Mouse (Mus musculus) intestine, embryonic 15.5 days (tissue): ENCODE results near the gene Adpgk. TPM values are rescaled to one million over a fixed set of nuclear protein-coding genes. Genes with fewer than 3 reads are reported as not detected.
A peak's percentile ranks its signal among the peaks of the same experiment; 100 is the strongest.

Experiments used
- ATAC-seq: fragments of 200-750 bp; cut with Nextera tagmentation; 2 replicates; pipeline ENCODE4 v1.8.0; 2017; ENCODE audit warnings: moderate TSS enrichment, moderate library complexity
- H3K27ac ChIP-seq: fragments of 300-500 bp; sonication (generic); 2 replicates; pipeline ENCODE4 v1.5.1; 2015; ENCODE audit warnings: mild to moderate bottlenecking, inconsistent platforms
- H3K27me3 ChIP-seq: fragments of 300-500 bp; sonication (generic); replicated peaks from 2 replicates; pipeline ENCODE4 v1.6.1; 2015; ENCODE audit warnings: inconsistent platforms
- H3K36me3 ChIP-seq: fragments of 300-500 bp; sonication (generic); 2 replicates; pipeline ENCODE4 v1.6.1; 2015; ENCODE audit warnings: inconsistent platforms
- H3K4me1 ChIP-seq: fragments of 300-500 bp; sonication (generic); replicated peaks from 2 replicates; pipeline ENCODE4 v1.6.1; 2015; ENCODE audit warnings: inconsistent platforms
- H3K4me2 ChIP-seq: fragments of 300-500 bp; sonication (generic); replicated peaks from 2 replicates; pipeline ENCODE4 v1.6.1; 2015; ENCODE audit warnings: mild to moderate bottlenecking, inconsistent platforms
- H3K4me3 ChIP-seq: fragments of 300-500 bp; sonication (generic); replicated peaks from 2 replicates; pipeline ENCODE4 v1.5.1; 2015; ENCODE audit warnings: inconsistent platforms
- H3K9ac ChIP-seq: fragments of 300-500 bp; sonication (generic); 2 replicates; pipeline ENCODE4 v1.6.1; 2015; ENCODE audit warnings: inconsistent platforms
- H3K9me3 ChIP-seq: fragments of 300-500 bp; sonication (generic); 2 replicates; pipeline ENCODE4 v1.6.1; 2016; ENCODE audit warnings: inconsistent platforms
- WGBS: fragments of 180-500 bp; shearing (Covaris S2); methylation state at CpG from one replicate; pipeline ENCODE4 v1.1.7; 2015; 5-methylcytosine and 5-hydroxymethylcytosine counted together
- polyA plus RNA-seq: library from polyadenylated mRNA; unstranded; fragments of >200 nt; fragmentation: Nextera tagmentation; extraction: Ambion mirVana; gene quantifications from 2 replicates; pipeline ENCODE4 v1.2.1, GENCODE M21; 2015

Gene Adpgk
- polyA plus RNA-seq, 1 experiment from 2014 or later, result 31.3 TPM

- Histone ChIP-seq H3K27ac (no peak overlapping the region), H3K4me3 (no peak overlapping the region), H3K9me3 (no peaks in the 10 kb centered on the region), H3K4me1 (0 out of 2 replicates have a peak, but pooled peaks cover 9% of the 10 kb centered on the region), H3K27me3 (no peaks in the 10 kb centered on the region), H3K9ac (no peak overlapping the region), H3K4me2 (no peak overlapping the region), H3K36me3 (no peaks in the 10 kb centered on the region)
- 87% methylated on average over 19 of the region's 19 CpGs for WGBS
- ATAC-seq, result no peak
Measured at GRCm38 (mm10) chr9:59274846-59275455, 16.4 kb upstream of the Adpgk start.

- peak; percentile 25; the same call in 1 of the 2 replicates for ATAC-seq
- Histone ChIP-seq H3K9me3 (no peaks in the 10 kb centered on the region), H3K36me3 (no peaks in the 10 kb centered on the region), H3K4me3 (no peak overlapping the region), H3K4me2 (no peak overlapping the region), H3K27me3 (no peaks in the 10 kb centered on the region), H3K9ac (no peak overlapping the region), H3K4me1 (peaks cover 7% of the 10 kb centered on the region), H3K27ac (no peak overlapping the region)
- WGBS, result 78% methylated on average over 2 of the region's 2 CpGs
Measured at GRCm38 (mm10) chr9:59278199-59278598, 13.2 kb upstream of the Adpgk start.

- Histone ChIP-seq H3K9me3 (no peaks in the 10 kb centered on the region), H3K9ac (no peak overlapping the region), H3K36me3 (no peaks in the 10 kb centered on the region), H3K27me3 (no peaks in the 10 kb centered on the region), H3K4me1 (peaks cover 7% of the 10 kb centered on the region), H3K4me2 (no peak overlapping the region), H3K4me3 (no peak overlapping the region), H3K27ac (no peak overlapping the region)
- ATAC-seq, result no peak
- 38% methylated on average over 5 of the region's 5 CpGs for WGBS
Measured at GRCm38 (mm10) chr9:59278694-59279093, 12.7 kb upstream of the Adpgk start.

GRCm38 (mm10) chr9:59280888-59281287 lies 10.5 kb upstream of the Adpgk start:
- 93% methylated on average over 5 of the region's 5 CpGs for WGBS

GRCm38 (mm10) chr9:59281871-59282682 lies 9.3 kb upstream of the Adpgk start:
- Histone ChIP-seq H3K36me3 (no peaks in the 10 kb centered on the region), H3K4me3 (no peak overlapping the region), H3K4me1 (peaks cover 7% of the 10 kb centered on the region), H3K27me3 (no peaks in the 10 kb centered on the region), H3K4me2 (peak overlapping the region; percentile 46), H3K9me3 (no peaks in the 10 kb centered on the region), H3K27ac (no peak overlapping the region), H3K9ac (no peak overlapping the region)
- 38% methylated on average over 23 of the region's 27 CpGs for WGBS
- ATAC-seq, result peak; percentile 61; the same call in 1 of the 2 replicates

More at GRCm38 (mm10) chr9:59280888-59281287, 10.5 kb upstream of the Adpgk start:
- no peak overlapping the region for H3K27ac ChIP-seq
- no peaks in the 10 kb centered on the region for H3K9me3 ChIP-seq
- ATAC-seq, result no peak
- peaks cover 7% of the 10 kb centered on the region for H3K4me1 ChIP-seq
- no peak overlapping the region for H3K4me2 ChIP-seq
- no peaks in the 10 kb centered on the region for H3K27me3 ChIP-seq
- H3K36me3 ChIP-seq, result no peaks in the 10 kb centered on the region
- H3K4me3 ChIP-seq, result no peak overlapping the region
- no peak overlapping the region for H3K9ac ChIP-seq

GRCm38 (mm10) chr9:59282683-59282986 lies 8.7 kb upstream of the Adpgk start:
- no peaks in the 10 kb centered on the region for H3K36me3 ChIP-seq
- H3K9me3 ChIP-seq, result no peaks in the 10 kb centered on the region
- H3K4me1 ChIP-seq, result peaks cover 7% of the 10 kb centered on the region
- H3K9ac ChIP-seq, result no peak overlapping the region
- ATAC-seq, result no peak; the same call in 1 of the 2 replicates
- peak overlapping the region; percentile 46 for H3K4me2 ChIP-seq
- no peaks in the 10 kb centered on the region for H3K27me3 ChIP-seq
- H3K4me3 ChIP-seq, result no peak overlapping the region
- H3K27ac ChIP-seq, result no peak overlapping the region
- WGBS, result 46% methylated on average over 7 of the region's 7 CpGs

- Histone ChIP-seq H3K36me3 (no peaks in the 10 kb centered on the region), H3K27me3 (no peaks in the 10 kb centered on the region), H3K4me2 (no peak overlapping the region), H3K27ac (no peak overlapping the region), H3K9me3 (no peaks in the 10 kb centered on the region), H3K4me3 (no peak overlapping the region), H3K9ac (no peak overlapping the region), H3K4me1 (peaks cover 7% of the 10 kb centered on the region)
- no peak for ATAC-seq
- 79% methylated on average over 6 of the region's 6 CpGs for WGBS
Measured at GRCm38 (mm10) chr9:59285614-59286013, 5.7 kb upstream of the Adpgk start.

GRCm38 (mm10) chr9:59288058-59288457 lies 3.3 kb upstream of the Adpgk start:
- no peak overlapping the region for H3K9ac ChIP-seq
- H3K36me3 ChIP-seq, result no peaks in the 10 kb centered on the region
- no peak overlapping the region for H3K4me2 ChIP-seq
- WGBS, result 84% methylated on average over 5 of the region's 5 CpGs
- no peak for ATAC-seq
- no peaks in the 10 kb centered on the region for H3K27me3 ChIP-seq
- peaks cover 9% of the 10 kb centered on the region; the same call in 1 of the 2 replicates for H3K4me1 ChIP-seq
- no peaks in the 10 kb centered on the region for H3K9me3 ChIP-seq
- H3K27ac ChIP-seq, result no peak overlapping the region
- H3K4me3 ChIP-seq, result no peak overlapping the region

- Histone ChIP-seq H3K36me3 (no peaks in the 10 kb centered on the region), H3K27me3 (no peaks in the 10 kb centered on the region), H3K4me3 (no peak overlapping the region), H3K9me3 (no peaks in the 10 kb centered on the region), H3K4me1 (peaks cover 9% of the 10 kb centered on the region; the same call in 1 of the 2 replicates), H3K9ac (no peak overlapping the region), H3K4me2 (no peak overlapping the region), H3K27ac (no peak overlapping the region)
- no peak for ATAC-seq
- 80% methylated on average over 3 of the region's 3 CpGs for WGBS
Measured at GRCm38 (mm10) chr9:59288685-59289410, 2.5 kb upstream of the Adpgk start.

GRCm38 (mm10) chr9:59289529-59290115 lies 1.7 kb upstream of the Adpgk start:
- no peak overlapping the region for H3K27ac ChIP-seq
- ATAC-seq, result no peak
- WGBS, result 58% methylated on average over 6 of the region's 6 CpGs

GRCm38 (mm10) chr9:59291688-59292492 lies 532 bp downstream of the Adpgk start:
- Histone ChIP-seq H3K36me3 (no peaks in the 10 kb centered on the region), H3K4me2 (peak overlapping the region; percentile 73), H3K27me3 (no peaks in the 10 kb centered on the region), H3K27ac (peak overlapping the region; percentile 87), H3K4me3 (peak overlapping the region; percentile 99), H3K4me1 (peaks cover 9% of the 10 kb centered on the region; the same call in 1 of the 2 replicates), H3K9me3 (no peaks in the 10 kb centered on the region), H3K9ac (peak overlapping the region; percentile 86)
- under 1% methylated on average over 44 of the region's 50 CpGs for WGBS
- peak; percentile 83 for ATAC-seq

More at GRCm38 (mm10) chr9:59289529-59290115, 1.7 kb upstream of the Adpgk start:
- H3K4me1 ChIP-seq, result peaks cover 9% of the 10 kb centered on the region; the same call in 1 of the 2 replicates
- no peaks in the 10 kb centered on the region for H3K27me3 ChIP-seq
- no peak overlapping the region for H3K4me2 ChIP-seq
- H3K9me3 ChIP-seq, result no peaks in the 10 kb centered on the region
- H3K9ac ChIP-seq, result no peak overlapping the region
- no peaks in the 10 kb centered on the region for H3K36me3 ChIP-seq
- no peak overlapping the region for H3K4me3 ChIP-seq
